Mouse (Mus musculus): ENCODE data around the gene Gm4985.
"Not testable (repeated sequence)": the region's sequence is repeated elsewhere in the genome, so short reads cannot be mapped to it uniquely, and the experiment has no call there.

Gm4985 gene

DNA sequence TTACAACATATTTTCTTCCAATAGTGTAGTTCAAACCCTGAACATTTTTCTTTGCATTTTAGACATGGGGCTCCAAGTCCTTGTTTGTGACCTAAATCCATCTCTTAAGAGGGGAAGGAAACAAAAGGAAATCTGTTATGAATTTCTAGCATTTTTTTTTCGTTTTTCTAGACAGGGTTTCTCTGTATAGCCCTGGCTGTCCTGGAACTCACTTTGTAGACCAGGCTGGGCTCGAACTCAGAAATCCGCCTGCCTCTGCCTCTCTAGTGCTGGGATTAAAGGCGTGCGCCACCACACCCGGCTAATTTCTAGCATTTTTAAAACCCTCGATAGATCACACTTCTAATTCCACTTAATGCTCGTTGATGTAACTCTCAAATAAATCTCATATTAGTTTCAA, at the start of gene Gm4985:
TSS of gene Gm4985 (minus strand) at position 101 of the 400 bp plus-strand sequence.
- DNase-seq (ENCODE audit: low spot score in 2 of 2): not testable (repeated sequence)

GRCm38 (mm10) chrX:23954161-23954560, 4.6 kb downstream of the Gm4985 start:
- DNase-seq (ENCODE audit: low spot score in 2 of 2): no peak
